Mouse (Mus musculus): ENCODE data around the gene Zgpat.

Gene Zgpat

GRCm38 (mm10) chr2:181401497-181401896 is 36.8 kb downstream of the Zgpat start:
- ChIA-PET POLR2A (interaction anchor here in 3 of 4 experiments (0.6 to 1.5 kb wide), 4 partner anchors 9 to 268 kb away, joined by 3 to 8 read pairs (median 4); no protein-coding TSS in a partner anchor), CTCF (interaction anchor here (0.6 to 1.2 kb wide), 7 partner anchors 9 to 193 kb away, joined by 3 to 6 read pairs (median 3); no protein-coding TSS in a partner anchor)

- CTCF ChIA-PET, result no interaction called here
- POLR2A ChIA-PET, result no interaction called here
Measured at GRCm38 (mm10) chr2:181403722-181404121, 39.0 kb downstream of the Zgpat start.

- POLR2A ChIA-PET, result interaction anchor here in 2 of 4 experiments (1.1 to 1.2 kb wide), 2 partner anchors 8 to 10 kb away, joined by 4 read pairs; no protein-coding TSS in a partner anchor
- CTCF ChIA-PET, result interaction anchor here in 2 of 4 experiments (1.1 to 1.4 kb wide), 2 partner anchors 8 to 39 kb away, joined by 3 to 4 read pairs; no protein-coding TSS in a partner anchor
Measured at GRCm38 (mm10) chr2:181409643-181410042, 44.9 kb downstream of the Zgpat start.

GRCm38 (mm10) chr2:181410760-181411473 is 46.2 kb downstream of the Zgpat start:
- ChIA-PET CTCF (interaction anchor here (0.6 to 1.7 kb wide), 11 partner anchors 9 to 407 kb away, joined by 3 to 10 read pairs (median 4); partner anchors contain the start of gene Tpd52l2 (in 1 of the 4)), POLR2A (interaction anchor here in 2 of 4 experiments (1.1 to 1.2 kb wide), 3 partner anchors 9 to 25 kb away, joined by 3 to 4 read pairs (median 4); no protein-coding TSS in a partner anchor)

GRCm38 (mm10) chr2:181413141-181413540 is 48.4 kb downstream of the Zgpat start:
- CTCF ChIA-PET, result no interaction called here

GRCm38 (mm10) chr2:181415945-181416344 is 51.2 kb downstream of the Zgpat start:
- ChIA-PET CTCF (interaction anchor here in 2 of 4 experiments (0.6 to 0.8 kb wide), 3 partner anchors 24 to 141 kb away, joined by 3 to 6 read pairs (median 3); no protein-coding TSS in a partner anchor), POLR2A (interaction anchor here in 2 of 4 experiments (1.1 to 1.8 kb wide), 2 partner anchors 14 to 185 kb away, joined by 3 to 4 read pairs; no protein-coding TSS in a partner anchor)

More at GRCm38 (mm10) chr2:181413141-181413540, 48.4 kb downstream of the Zgpat start:
- POLR2A ChIA-PET, result interaction anchor here in 3 of 4 experiments (1.0 to 1.5 kb wide), 3 partner anchors 20 to 188 kb away, joined by 3 to 4 read pairs (median 3); no protein-coding TSS in a partner anchor

- CTCF ChIA-PET, result interaction anchor here in 1 of 4 experiments (0.6 kb wide), 1 partner anchor 565 kb away, joined by 13 read pairs; no protein-coding TSS in a partner anchor
- POLR2A ChIA-PET, result interaction anchor here in 1 of 4 experiments (1.3 to 1.7 kb wide), 4 partner anchors 9 to 33 kb away, joined by 3 to 5 read pairs (median 4); no protein-coding TSS in a partner anchor
Measured at GRCm38 (mm10) chr2:181419359-181419758, 54.6 kb downstream of the Zgpat start.

- ChIA-PET CTCF (no interaction called here), POLR2A (interaction anchor here in 1 of 4 experiments (1.3 kb wide), 1 partner anchor 10 kb away, joined by 4 read pairs; no protein-coding TSS in a partner anchor)
Measured at GRCm38 (mm10) chr2:181420426-181420825, 55.7 kb downstream of the Zgpat start.

- CTCF ChIA-PET, result no interaction called here
- POLR2A ChIA-PET, result no interaction called here
Measured at GRCm38 (mm10) chr2:181420903-181421638, 56.3 kb downstream of the Zgpat start.

- ChIA-PET CTCF (interaction anchor here in 1 of 4 experiments (0.6 kb wide), 1 partner anchor 50 kb away, joined by 4 read pairs; no protein-coding TSS in a partner anchor), POLR2A (interaction anchor here in 2 of 4 experiments (0.6 kb wide), 2 partner anchors 85 to 140 kb away, joined by 3 to 6 read pairs; no protein-coding TSS in a partner anchor)
Measured at GRCm38 (mm10) chr2:181423834-181424233, 59.1 kb downstream of the Zgpat start.

Measured in embryonic stem cell, embryonic (primary cell).